Mouse (Mus musculus): ENCODE data around the gene Eva1b. TPM values are rescaled to one million over a fixed set of nuclear protein-coding genes. Genes with fewer than 3 reads are reported as not detected.

Gene Eva1b
- polyA plus RNA-seq (2012; rRNA removed): 64.1 and 68.0 TPM in 2 replicates

GRCm38 (mm10) chr4:126147533-126148160 lies at the start of gene Eva1b:
Eva1b (plus strand) TSS chr4:126147744.
- DNase-seq (ENCODE audit: low spot score): peak; percentile 35

DNA sequence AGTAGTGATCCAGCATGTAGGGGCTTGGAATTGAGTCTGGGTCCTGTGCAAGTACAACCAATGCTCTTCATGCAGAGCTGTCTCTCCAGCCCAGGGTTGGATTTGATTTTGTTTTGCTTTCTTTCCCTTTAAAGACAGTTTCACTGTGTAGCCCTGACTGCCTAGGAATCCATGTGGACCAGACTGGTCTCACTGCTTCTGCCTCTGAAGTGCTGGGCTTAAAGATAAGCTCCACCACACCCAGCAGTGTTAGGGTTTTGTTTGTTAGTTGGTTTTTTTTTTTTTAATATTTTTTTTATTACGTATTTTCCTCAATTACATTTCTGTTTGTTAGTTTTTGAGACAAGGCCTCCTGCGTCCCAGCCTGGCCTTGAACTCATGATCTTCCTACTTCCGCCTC lies 48.2 kb upstream of the Eva1b start:
- DNase-seq (ENCODE audit: low spot score): no peak

DNA sequence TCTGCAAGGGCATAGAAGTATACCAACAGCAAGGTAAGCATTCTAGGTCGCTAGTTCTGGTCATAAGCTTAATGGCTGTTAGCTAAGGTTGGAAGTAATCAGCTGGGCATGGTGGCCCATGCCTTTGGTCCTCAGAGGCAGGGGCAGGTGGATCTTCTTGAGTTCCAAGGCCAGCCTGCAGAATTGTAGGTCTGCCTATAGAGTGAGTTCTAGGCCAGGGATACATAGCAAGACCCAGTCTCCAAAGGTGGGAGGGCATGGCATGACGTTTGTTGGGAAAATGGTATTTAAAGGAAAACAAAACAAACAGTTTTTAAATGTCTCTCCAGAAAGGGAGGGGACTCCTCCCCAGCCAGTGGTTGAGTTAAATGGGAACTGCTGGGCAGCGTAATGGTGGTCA lies 46.8 kb upstream of the Eva1b start:
- DNase-seq (ENCODE audit: low spot score): no peak

GRCm38 (mm10) chr4:126102061-126102841 lies 45.3 kb upstream of the Eva1b start:
- no peak for DNase-seq (ENCODE audit: low spot score)

- peak; percentile 71 for DNase-seq (ENCODE audit: low spot score)
Observed at GRCm38 (mm10) chr4:126103057-126103581, 44.4 kb upstream of the Eva1b start.

GRCm38 (mm10) chr4:126103590-126104068 lies 43.9 kb upstream of the Eva1b start, which contains the start of gene Stk40:
Stk40 (plus strand) TSS chr4:126103957.
- DNase-seq (ENCODE audit: low spot score): peak; percentile 87

DNA sequence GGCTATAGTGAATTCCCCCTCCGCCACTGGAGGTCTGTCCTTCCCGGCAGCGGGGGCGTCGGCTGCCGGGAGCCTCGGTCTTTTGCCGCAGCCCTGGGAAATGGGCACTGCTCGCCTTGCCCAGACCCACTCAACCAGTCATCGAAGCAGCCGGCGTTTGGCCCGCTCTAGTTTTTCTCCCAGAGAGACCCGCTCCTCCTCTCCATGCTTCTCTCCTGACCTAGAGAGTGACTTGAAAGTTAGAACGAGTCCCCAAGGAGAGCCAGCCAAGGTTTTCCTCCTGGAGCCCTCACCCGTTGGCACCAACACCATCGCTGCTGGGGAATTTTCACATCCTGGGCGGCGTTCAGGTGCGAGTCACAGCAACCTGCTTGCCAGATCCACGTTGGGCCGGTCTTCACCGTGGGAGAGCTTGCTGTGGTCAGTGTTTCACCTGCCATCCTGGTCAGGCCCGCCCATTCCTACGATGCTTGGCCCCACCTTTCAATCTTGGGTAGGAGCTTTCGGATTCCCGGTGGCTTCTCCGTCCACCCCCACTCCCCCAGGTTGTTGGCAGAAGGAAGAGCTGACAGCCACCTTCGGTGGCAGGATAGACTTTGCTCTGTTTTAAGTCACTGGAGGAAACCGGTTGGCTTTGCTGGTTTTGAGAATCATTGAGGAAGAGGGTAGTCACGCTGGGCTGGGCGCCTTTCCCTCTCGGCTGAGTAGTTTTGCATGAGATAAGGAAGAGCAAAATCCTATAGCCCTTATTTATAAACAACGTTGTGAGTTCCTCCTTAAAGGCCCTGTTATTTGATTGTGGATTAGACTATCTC lies 43.1 kb upstream of the Eva1b start:
- peak; percentile 49 for DNase-seq (ENCODE audit: low spot score)

- no peak for DNase-seq (ENCODE audit: low spot score)
Observed at GRCm38 (mm10) chr4:126105131-126105783, 42.3 kb upstream of the Eva1b start.

- DNase-seq (ENCODE audit: low spot score): no peak
Observed at GRCm38 (mm10) chr4:126108061-126108740, 39.3 kb upstream of the Eva1b start.

- no peak for DNase-seq (ENCODE audit: low spot score)
Observed at GRCm38 (mm10) chr4:126109613-126110373, 37.8 kb upstream of the Eva1b start.

- DNase-seq (ENCODE audit: low spot score): peak; percentile 72
Observed at GRCm38 (mm10) chr4:126110374-126111152, 37.0 kb upstream of the Eva1b start.

DNA sequence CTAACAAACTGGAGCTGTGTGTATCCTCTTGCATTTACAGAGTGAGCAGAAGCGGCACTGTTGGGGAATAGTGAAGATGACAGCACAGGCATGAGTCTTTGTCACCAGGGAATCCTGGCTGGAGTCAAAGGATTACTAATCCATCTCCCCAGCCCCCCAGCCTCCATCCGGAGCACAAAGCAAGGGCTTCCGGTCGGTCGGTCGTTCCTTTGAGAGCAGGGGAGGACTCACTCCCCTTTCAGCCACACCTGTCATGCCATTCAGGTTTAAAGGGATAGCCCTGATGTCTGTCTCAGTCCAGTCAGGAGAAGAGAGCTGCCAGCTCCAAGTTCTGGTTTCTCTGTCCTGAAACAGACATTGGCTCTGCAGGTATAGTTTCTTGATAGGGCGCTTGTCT lies 36.4 kb upstream of the Eva1b start:
- no peak for DNase-seq (ENCODE audit: low spot score)

DNA sequence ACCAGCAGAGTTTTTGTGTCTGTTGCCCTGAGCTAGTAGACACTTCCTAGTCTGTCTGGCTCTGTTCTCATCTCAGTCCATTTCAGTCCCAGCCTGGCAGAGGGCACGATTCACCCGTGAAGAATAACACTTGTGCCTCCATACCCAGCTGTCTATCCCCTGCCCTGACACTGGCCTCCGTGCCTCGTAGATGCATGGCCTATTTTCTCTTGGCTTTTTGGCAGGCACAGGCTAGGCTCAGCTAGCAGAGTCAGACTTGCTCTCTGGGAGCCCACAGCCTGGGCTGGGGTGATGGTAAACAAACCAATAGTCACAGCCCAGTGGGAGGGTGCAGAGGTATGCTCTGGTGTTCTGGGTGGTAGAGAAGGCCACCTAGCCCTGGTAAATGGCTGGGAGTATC lies 34.3 kb upstream of the Eva1b start:
- DNase-seq (ENCODE audit: low spot score): no peak

DNA sequence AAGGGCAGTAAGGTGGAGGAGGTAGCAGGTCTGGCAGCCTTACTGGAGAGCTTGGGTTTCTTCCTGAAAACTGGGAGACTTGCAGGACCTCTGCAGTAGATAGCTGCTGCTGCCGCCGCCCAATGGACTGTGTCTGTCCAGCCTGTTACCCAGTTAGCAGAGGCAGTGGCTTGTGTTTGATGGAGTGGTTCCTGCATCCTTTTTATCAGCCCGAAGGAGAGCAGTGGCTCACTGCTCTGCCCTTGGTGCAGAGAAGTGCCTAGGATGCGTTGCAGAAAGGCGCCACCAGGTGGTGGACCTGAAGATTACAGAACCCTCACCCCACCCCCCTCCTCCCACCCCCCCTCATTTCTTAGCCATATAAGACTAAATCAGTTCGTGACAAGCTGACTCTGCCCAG lies 33.6 kb upstream of the Eva1b start:
- peak; percentile 55 for DNase-seq (ENCODE audit: low spot score)

DNA sequence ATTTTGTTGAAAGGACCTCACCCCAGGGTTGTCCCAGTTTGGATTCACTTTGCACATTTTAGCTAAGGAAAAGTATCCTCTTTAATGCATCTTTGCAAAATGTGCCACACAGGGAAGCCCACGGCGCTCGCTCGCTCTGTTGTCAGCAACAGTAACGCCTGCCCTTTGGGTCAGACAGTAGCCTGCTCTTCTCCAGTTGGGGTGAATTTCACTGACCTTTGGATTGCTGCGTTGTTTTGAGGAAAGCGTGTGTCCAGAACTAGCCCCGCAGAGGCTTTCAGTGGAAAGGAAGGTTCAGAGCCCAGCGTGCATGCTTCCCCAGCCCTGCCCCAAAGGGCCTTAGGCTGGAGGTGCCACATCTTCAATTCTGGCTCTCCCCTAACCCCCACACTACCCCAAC lies 32.1 kb upstream of the Eva1b start:
- no peak for DNase-seq (ENCODE audit: low spot score)

GRCm38 (mm10) chr4:126115871-126116521 lies 31.5 kb upstream of the Eva1b start:
- no peak for DNase-seq (ENCODE audit: low spot score)

DNA sequence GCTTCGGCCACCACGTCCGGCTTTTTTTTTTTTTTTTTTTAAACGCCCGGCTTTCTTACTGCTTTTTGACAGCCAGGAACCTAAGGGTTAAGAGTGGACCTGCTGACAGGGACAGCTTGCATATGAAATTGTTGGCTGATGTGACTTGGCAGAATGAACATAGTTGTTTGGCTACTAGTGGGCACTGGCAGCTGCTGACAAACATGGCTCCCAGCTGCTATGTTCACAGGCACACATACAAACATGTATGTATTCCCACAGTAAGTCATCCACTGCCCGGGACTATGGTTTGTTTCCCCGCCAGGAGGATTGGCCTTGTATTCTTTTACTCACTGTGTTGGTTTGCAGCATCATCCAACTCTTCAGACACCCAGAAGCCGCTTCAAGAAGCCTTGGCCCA lies 30.4 kb upstream of the Eva1b start:
- DNase-seq (ENCODE audit: low spot score): no peak

DNA sequence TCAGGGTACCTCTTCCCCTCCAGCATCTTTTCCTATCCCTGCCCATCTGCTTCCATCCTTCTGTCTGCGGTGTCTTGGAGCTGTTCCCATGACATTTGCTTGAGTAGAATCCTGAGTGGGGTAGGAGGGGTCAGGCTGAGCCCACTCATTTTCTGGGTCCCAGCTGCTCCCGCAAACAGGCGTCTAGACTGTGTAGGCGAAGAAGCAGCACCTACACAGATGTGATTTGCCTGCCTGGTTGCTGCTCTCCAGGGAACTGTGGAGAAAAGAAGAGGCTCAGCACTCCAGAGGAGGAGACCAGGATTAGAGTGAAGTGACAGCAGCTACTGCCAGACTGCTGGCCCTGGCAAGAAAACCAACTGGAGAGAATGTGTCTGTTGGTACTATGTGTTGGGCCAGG lies 28.9 kb upstream of the Eva1b start:
- no peak for DNase-seq (ENCODE audit: low spot score)

- DNase-seq (ENCODE audit: low spot score): no peak
Observed at GRCm38 (mm10) chr4:126119051-126119450, 28.5 kb upstream of the Eva1b start.
